Mouse (Mus musculus) c-Kit-positive CD71-positive TER-119-positive erythroid progenitor cells, embryonic 14.5 days (primary cell): ENCODE data around the gene Cdk17.

ENCODE experiments used
- DNase-seq: peaks from one replicate; pipeline ENCODE4 v3.0.0-alpha.2; 2013; ENCODE audit warnings: low spot score

Cdk17 gene

DNA sequence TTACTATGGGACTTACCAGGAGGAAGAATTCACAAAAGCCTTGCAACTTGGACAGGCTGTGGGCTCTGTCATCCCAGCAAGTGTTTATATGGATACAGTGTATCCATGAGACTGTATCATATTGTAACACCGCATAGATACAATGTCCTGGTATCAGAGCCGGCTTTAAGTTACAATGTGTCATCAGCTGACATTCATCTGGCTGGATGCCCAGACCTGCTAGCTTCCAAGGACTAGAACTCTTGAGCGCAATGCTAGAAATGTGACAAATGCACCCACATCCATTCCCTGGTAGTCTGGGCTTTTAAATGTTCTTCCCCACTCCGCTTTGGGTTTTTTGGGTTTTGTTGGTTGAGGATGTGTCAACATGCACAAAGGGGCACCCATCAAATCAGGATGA is 127.7 kb downstream of the Cdk17 start:
- DNase-seq: no peak

- no peak for DNase-seq
Measured at GRCm38 (mm10) chr10:93289404-93289803, 128.7 kb downstream of the Cdk17 start.

DNA sequence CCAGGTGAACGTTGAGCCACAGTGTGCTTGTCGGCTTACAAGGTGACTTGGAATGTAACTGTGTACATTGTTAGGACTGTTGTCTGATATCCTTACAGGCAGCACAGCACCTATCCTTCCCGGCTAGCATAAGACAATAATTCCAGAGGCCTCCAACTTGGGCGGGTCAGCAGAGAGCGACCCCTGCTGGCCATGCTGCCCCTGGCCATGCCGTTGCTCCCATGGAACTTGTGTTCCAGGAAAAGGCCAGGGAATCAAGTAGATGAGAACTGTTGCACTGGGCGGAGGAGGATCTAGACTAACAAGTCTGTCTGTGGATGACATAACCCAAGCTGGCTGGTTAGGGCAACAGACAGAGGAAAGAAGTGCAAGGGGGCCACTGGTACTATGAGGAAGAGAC is 130.7 kb downstream of the Cdk17 start:
- peak; percentile 17 for DNase-seq

GRCm38 (mm10) chr10:93291843-93292242 is 131.2 kb downstream of the Cdk17 start:
- peak; percentile 66 for DNase-seq

GRCm38 (mm10) chr10:93293621-93294020 is 132.9 kb downstream of the Cdk17 start:
- DNase-seq: no peak

DNA sequence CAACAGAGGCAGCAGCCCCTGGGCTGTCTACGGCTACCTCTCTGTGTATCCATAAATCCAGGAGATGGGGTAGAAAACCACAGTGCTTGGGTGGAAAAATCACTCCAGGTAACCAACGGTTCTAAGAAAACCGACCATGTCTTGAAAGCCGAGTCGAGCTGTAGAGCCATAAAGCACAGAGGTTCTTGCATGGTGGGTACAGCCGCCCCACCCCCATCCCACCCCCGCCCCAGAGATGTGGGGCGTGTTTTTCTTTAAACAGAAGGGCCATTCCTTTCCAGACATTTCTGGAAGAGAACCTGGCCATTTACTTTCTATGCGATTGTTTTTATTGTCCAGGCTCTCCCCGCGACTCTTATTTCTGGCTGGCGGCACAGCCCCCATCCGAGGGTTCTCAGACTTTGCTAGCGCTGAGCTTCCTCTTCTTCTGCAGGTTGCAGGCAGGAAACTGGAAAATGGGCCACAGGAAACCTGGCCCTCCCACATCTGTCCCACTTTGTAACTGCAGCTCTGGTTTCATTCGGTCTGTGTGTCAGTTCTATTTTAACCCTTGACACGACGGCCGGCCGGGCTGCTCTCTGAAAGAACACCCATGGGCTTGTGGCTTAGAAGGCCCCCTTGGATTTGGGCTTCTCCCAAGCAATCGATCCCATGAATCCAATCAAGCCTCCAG is 134.0 kb downstream of the Cdk17 start:
- DNase-seq: no peak

DNA sequence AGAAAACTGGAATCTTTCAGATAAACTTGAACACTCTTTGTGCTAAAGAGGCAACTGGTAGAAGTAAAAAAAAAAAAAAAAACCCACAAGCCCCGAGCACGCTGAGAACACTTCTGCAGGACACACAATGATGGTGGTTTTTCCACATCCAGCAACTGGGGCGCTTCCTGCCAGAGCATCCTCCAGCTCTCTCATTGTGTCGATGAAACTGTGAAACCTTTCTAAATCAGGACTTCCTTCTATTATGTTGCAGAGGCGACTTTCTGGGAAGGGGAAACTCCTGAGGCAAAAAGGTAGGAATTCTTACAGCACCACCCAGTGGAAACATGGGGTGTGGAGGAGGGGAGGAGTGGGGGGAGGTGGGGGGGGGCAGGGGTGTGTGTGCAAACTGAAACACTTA is 137.1 kb downstream of the Cdk17 start:
- DNase-seq: no peak

- DNase-seq: no peak
Measured at GRCm38 (mm10) chr10:93298208-93298607, 137.5 kb downstream of the Cdk17 start.

- no peak for DNase-seq
Measured at GRCm38 (mm10) chr10:93301831-93302230, 141.2 kb downstream of the Cdk17 start.

DNA sequence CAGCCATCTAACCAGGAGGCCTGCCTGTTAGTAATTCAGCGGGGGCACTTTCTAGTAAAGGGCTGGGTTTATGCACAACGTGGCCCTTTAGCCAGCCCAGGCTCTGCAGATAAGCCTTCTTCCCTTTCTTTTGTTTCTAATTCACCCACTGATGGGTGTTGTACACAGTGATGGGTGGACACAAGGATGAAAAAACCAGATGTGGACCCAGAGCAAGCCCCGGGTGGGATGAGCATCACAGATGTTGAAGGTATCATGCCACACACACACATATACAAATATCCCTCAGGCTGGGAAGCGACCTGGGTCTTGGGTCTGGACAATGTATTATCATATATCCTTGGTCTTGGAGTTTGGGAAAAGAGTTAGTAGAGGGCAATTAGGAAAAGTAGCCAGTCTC is 142.6 kb downstream of the Cdk17 start:
- DNase-seq: no peak

- no peak for DNase-seq
Measured at GRCm38 (mm10) chr10:93305946-93306345, 145.3 kb downstream of the Cdk17 start.

DNA sequence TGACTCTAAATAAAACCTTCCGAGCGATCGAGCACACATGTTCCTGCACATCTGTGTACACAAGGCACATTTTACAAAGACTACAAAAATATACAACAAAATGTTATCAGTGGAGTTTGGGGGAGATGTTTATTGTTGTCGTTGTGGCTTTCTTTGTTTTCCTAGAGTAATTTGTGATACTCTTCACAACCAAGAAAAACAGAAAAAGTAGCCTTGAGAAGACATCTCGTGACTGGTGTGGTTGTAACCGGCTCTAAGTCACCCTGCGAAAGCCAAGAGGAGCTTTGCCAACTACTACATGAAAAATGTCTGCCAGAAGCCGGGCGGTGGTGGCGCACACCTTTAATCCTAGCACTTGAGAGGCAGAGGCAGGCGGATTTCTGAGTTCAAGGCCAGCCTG is 145.7 kb downstream of the Cdk17 start:
- DNase-seq: no peak

- no peak for DNase-seq
Measured at GRCm38 (mm10) chr10:93309131-93309933, 148.7 kb downstream of the Cdk17 start.

- no peak for DNase-seq
Measured at GRCm38 (mm10) chr10:93309934-93310621, 149.4 kb downstream of the Cdk17 start.

- DNase-seq: no peak
Measured at GRCm38 (mm10) chr10:93310721-93311411, 150.2 kb downstream of the Cdk17 start, which contains the start of gene Elk3. Elk3 (minus strand) TSS chr10:93311135.

DNA sequence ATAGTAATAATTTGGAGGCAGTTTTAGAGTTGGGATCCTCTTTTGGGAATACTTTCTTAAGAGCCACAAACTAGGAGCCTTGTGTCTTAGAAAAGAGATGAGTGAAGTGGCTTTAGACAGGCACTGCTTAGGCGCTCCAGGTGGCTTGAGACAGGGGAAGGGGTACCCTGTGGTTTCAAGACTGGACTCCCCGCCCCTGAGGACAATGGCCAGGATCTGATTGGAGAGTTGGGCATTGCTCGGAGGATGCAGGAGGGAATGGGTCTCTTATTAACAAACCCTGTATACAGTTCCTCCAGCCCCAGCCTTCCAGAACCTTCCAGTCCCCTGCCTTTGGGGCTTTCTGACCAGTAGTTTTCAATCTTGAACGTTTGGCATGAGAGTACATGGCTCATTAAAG is 150.9 kb downstream of the Cdk17 start:
- no peak for DNase-seq
